Mouse (Mus musculus) bone marrow, adult 2 months (tissue): Measurements from ENCODE around the gene Shisa9.

Source experiments
- CTCF ChIP-seq: fragments of 200-500 bp; IDR thresholded peaks from 2 replicates; pipeline ENCODE4 v1.5.1; 2011; ENCODE audit warnings: low read length, control low read depth; ENCODE audit not compliant: control insufficient read depth, insufficient read depth
- POLR2A ChIP-seq: fragments of 200-500 bp; IDR thresholded peaks from 2 replicates; pipeline ENCODE4 v1.6.1; 2011; ENCODE audit warnings: low read depth, mild to moderate bottlenecking, control low read depth, low read length, borderline replicate concordance; ENCODE audit not compliant: control insufficient read depth

GRCm38 (mm10) chr16:12146666-12147065, 162.8 kb downstream of the Shisa9 start:
- TF ChIP-seq CTCF (no peak), POLR2A (no peak)
